Mouse (Mus musculus): ENCODE measurements around the gene Zfp423. TPM values are rescaled to one million over a fixed set of nuclear protein-coding genes. Genes with fewer than 3 reads are reported as not detected.

Zfp423 gene
- polyA plus RNA-seq (2012; rRNA removed) = 27.2 and 35.2 TPM in 2 replicates

DNA sequence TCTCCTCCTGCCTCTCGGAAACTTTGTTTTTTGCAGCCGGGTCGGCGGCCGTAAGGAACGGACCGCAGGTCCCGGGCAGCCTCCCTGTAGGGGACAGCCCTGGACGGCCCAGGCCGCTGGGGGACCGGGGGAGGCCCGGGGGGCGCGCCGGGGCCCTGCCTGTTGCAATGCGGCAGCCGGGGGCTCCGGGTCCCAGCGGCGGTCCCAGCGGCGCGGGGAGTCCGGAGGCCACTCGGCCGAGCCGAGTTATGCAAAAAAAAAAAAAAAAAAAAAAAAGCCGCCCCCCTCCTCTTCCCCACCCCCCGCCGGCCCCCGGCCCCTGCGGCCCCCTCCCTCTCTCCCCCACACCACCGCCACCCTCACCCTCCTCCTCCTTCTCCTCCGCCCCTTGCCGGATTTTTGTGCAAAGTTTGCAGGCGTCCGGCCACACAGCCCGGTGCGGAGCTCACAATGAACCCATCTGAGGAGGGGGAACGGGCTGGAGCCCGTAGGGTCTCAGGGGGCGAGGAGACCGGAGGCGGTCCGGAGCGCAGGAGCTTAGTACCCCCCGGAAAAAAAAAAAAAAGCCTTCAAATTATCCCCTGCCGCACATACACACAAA is at the start of gene Zfp423:
TSS of gene Zfp423 (minus strand) at position 276 of the 601 bp plus-strand sequence.

Other genes with a start within 250 kb of the Zfp423 start
- 45.0 and 51.1 TPM in 2 replicates for gene Cnep1r1, start 159.2 kb upstream of the Zfp423 start, polyA plus RNA-seq (2012; rRNA removed)
- 47.7 and 49.5 TPM in 2 replicates for gene Heatr3, start 178.3 kb upstream of the Zfp423 start, polyA plus RNA-seq (2012; rRNA removed)
- gene Tent4b, start 239.6 kb upstream of the Zfp423 start, polyA plus RNA-seq (2012; rRNA removed) = 32.2 and 32.6 TPM in 2 replicates

Measured in central nervous system, embryonic 18 days (tissue).